Mouse (Mus musculus) embryonic facial prominence, embryonic 14.5 days (tissue): ENCODE measurements at regions not wholly inside any gene's neighbourhood (a gene's known extent, or its start where the extent isn't known, plus 50 kb on each side); places are given as distances from the start of the nearest gene placed in this dataset.
"Not testable (repeated sequence)": the region's sequence is repeated elsewhere in the genome, so short reads cannot be mapped to it uniquely, and the experiment has no call there.

Source experiments
- ATAC-seq: fragments of 200-750 bp; cut with Nextera tagmentation; 2 replicates; pipeline ENCODE4 v1.8.0; 2017; ENCODE audit warnings: low read depth, moderate number of reproducible peaks, moderate TSS enrichment
- DNase-seq: peaks from one replicate; pipeline ENCODE4 v3.0.0-alpha.2; 2015; ENCODE audit warnings: low spot score
- H3K27ac ChIP-seq: fragments of 300-500 bp; sonication (generic); replicated peaks from 2 replicates; pipeline ENCODE4 v1.5.1; 2014; ENCODE audit warnings: low read depth, mild to moderate bottlenecking, low read length, moderate library complexity
- H3K27me3 ChIP-seq: fragments of 300-500 bp; sonication (generic); replicated peaks from 2 replicates; pipeline ENCODE4 v1.6.1; 2014; ENCODE audit warnings: low read length; ENCODE audit not compliant: control insufficient read depth, insufficient read depth
- H3K36me3 ChIP-seq: fragments of 300-500 bp; sonication (generic); 2 replicates; pipeline ENCODE4 v1.6.1; 2014; ENCODE audit warnings: low read length, mixed read lengths; ENCODE audit not compliant: control insufficient read depth, insufficient read depth
- H3K4me1 ChIP-seq: fragments of 300-500 bp; sonication (generic); 2 replicates; pipeline ENCODE4 v1.6.1; 2014; ENCODE audit warnings: antibody characterized with exemption, low read length; ENCODE audit not compliant: control insufficient read depth, insufficient read depth
- H3K4me2 ChIP-seq: fragments of 300-500 bp; sonication (generic); 2 replicates; pipeline ENCODE4 v1.6.1; 2014; ENCODE audit warnings: low read depth, mild to moderate bottlenecking, low read length, moderate library complexity, mixed read lengths
- H3K4me3 ChIP-seq: fragments of 300-500 bp; sonication (generic); 2 replicates; pipeline ENCODE4 v1.5.1; 2014; ENCODE audit warnings: low read depth, mild to moderate bottlenecking, low read length
- H3K9ac ChIP-seq: fragments of 300-500 bp; sonication (generic); 2 replicates; pipeline ENCODE4 v1.6.1; 2014; ENCODE audit warnings: low read depth, mild to moderate bottlenecking, low read length, moderate library complexity, mixed read lengths
- H3K9me3 ChIP-seq: fragments of 300-500 bp; sonication (generic); 2 replicates; pipeline ENCODE4 v1.6.1; 2016; ENCODE audit warnings: low read length; ENCODE audit not compliant: control insufficient read depth
- WGBS: fragments of 180-500 bp; shearing (Covaris S2); extraction: QIAGEN DNeasy Blood & Tissue Kit; methylation state at CpG from one replicate; pipeline ENCODE4 v1.1.7; 2014; 5-methylcytosine and 5-hydroxymethylcytosine counted together

- ATAC-seq = not testable (repeated sequence)
Observed at GRCm38 (mm10) chr9:115459075-115459474, 148.9 kb upstream of the Stt3b start.

GRCm38 (mm10) chr9:115465326-115465725, 155.1 kb upstream of the Stt3b start:
- Histone ChIP-seq H3K27me3 (no peaks in the 10 kb centered on the region), H3K4me3 (no peak overlapping the region), H3K4me2 (no peak overlapping the region), H3K4me1 (no peaks in the 10 kb centered on the region), H3K36me3 (no peaks in the 10 kb centered on the region), H3K27ac (no peak overlapping the region), H3K9ac (no peak overlapping the region), H3K9me3 (0 out of 2 replicates have a peak, but pooled peaks cover 5% of the 10 kb centered on the region)
- ATAC-seq = no peak
- 88% methylated on average over 10 of the region's 10 CpGs for WGBS
- no peak for DNase-seq

More at GRCm38 (mm10) chr9:115459075-115459474, 148.9 kb upstream of the Stt3b start:
- H3K4me3 ChIP-seq, DNase-seq, H3K27me3 ChIP-seq, H3K4me2 ChIP-seq, H3K27ac ChIP-seq, H3K4me1 ChIP-seq, H3K9ac ChIP-seq, H3K36me3 ChIP-seq, H3K9me3 ChIP-seq: not testable (repeated sequence)
- WGBS = 95% methylated on average over 6 of the region's 6 CpGs

- Histone ChIP-seq H3K4me2 (no peak overlapping the region), H3K9me3 (0 out of 2 replicates have a peak, but pooled peaks cover 5% of the 10 kb centered on the region), H3K36me3 (no peaks in the 10 kb centered on the region), H3K4me1 (no peaks in the 10 kb centered on the region), H3K4me3 (no peak overlapping the region), H3K27ac (no peak overlapping the region), H3K27me3 (no peaks in the 10 kb centered on the region), H3K9ac (no peak overlapping the region)
- no peak for ATAC-seq
- 93% methylated on average over 2 of the region's 2 CpGs for WGBS
- no peak for DNase-seq
Observed at GRCm38 (mm10) chr9:115468641-115469040, 158.4 kb upstream of the Stt3b start.

GRCm38 (mm10) chr9:115471582-115471981, 161.4 kb upstream of the Stt3b start:
- Histone ChIP-seq H3K27ac (no peak overlapping the region), H3K27me3 (no peaks in the 10 kb centered on the region), H3K9me3 (0 out of 2 replicates have a peak, but pooled peaks cover 5% of the 10 kb centered on the region), H3K4me1 (no peaks in the 10 kb centered on the region), H3K4me3 (no peak overlapping the region), H3K36me3 (no peaks in the 10 kb centered on the region), H3K9ac (no peak overlapping the region), H3K4me2 (no peak overlapping the region)
- no peak for DNase-seq
- WGBS = 80% methylated on average over 6 of the region's 6 CpGs
- ATAC-seq = no peak

GRCm38 (mm10) chr9:115473037-115473436, 162.8 kb upstream of the Stt3b start:
- no peak overlapping the region for H3K27ac ChIP-seq
- H3K4me1 ChIP-seq = no peaks in the 10 kb centered on the region
- H3K27me3 ChIP-seq = no peaks in the 10 kb centered on the region
- no peaks in the 10 kb centered on the region for H3K36me3 ChIP-seq
- H3K4me2 ChIP-seq = no peak overlapping the region
- 0 out of 2 replicates have a peak, but pooled peaks cover 5% of the 10 kb centered on the region for H3K9me3 ChIP-seq
- no peak overlapping the region for H3K4me3 ChIP-seq
- ATAC-seq (no peak), DNase-seq (no peak)
- WGBS = 91% methylated on average over 3 of the region's 3 CpGs
- H3K9ac ChIP-seq = no peak overlapping the region

- no peak for ATAC-seq
- Histone ChIP-seq H3K4me2 (no peak overlapping the region), H3K9ac (no peak overlapping the region)
Observed at GRCm38 (mm10) chr9:115473847-115474246, 163.6 kb upstream of the Stt3b start.

GRCm38 (mm10) chr9:115474342-115474741, 164.1 kb upstream of the Stt3b start:
- no peaks in the 10 kb centered on the region for H3K4me1 ChIP-seq
- WGBS = 86% methylated on average over 8 of the region's 8 CpGs
- no peak overlapping the region for H3K27ac ChIP-seq
- no peaks in the 10 kb centered on the region for H3K27me3 ChIP-seq
- H3K4me2 ChIP-seq = no peak overlapping the region
- 0 out of 2 replicates have a peak, but pooled peaks cover 5% of the 10 kb centered on the region for H3K9me3 ChIP-seq
- no peak overlapping the region for H3K4me3 ChIP-seq
- ATAC-seq (no peak), DNase-seq (no peak)
- no peak overlapping the region for H3K9ac ChIP-seq
- H3K36me3 ChIP-seq = no peaks in the 10 kb centered on the region

More at GRCm38 (mm10) chr9:115473847-115474246, 163.6 kb upstream of the Stt3b start:
- H3K4me3 ChIP-seq = no peak overlapping the region
- DNase-seq = no peak
- H3K9me3 ChIP-seq = 0 out of 2 replicates have a peak, but pooled peaks cover 5% of the 10 kb centered on the region
- 89% methylated on average over 5 of the region's 5 CpGs for WGBS
- H3K27me3 ChIP-seq = no peaks in the 10 kb centered on the region
- H3K36me3 ChIP-seq = no peaks in the 10 kb centered on the region
- no peak overlapping the region for H3K27ac ChIP-seq
- no peaks in the 10 kb centered on the region for H3K4me1 ChIP-seq

- ATAC-seq (no peak), DNase-seq (no peak)
- 77% methylated on average over 17 of the region's 17 CpGs for WGBS
- Histone ChIP-seq H3K9me3 (no peaks in the 10 kb centered on the region), H3K4me2 (no peak overlapping the region), H3K27ac (no peak overlapping the region), H3K27me3 (no peaks in the 10 kb centered on the region), H3K4me3 (no peak overlapping the region), H3K4me1 (no peaks in the 10 kb centered on the region), H3K36me3 (no peaks in the 10 kb centered on the region), H3K9ac (no peak overlapping the region)
Observed at GRCm38 (mm10) chr9:115476205-115476604, 166.0 kb upstream of the Stt3b start.

GRCm38 (mm10) chr9:115477556-115478220, 167.5 kb upstream of the Stt3b start:
- Histone ChIP-seq H3K4me3 (no peak overlapping the region), H3K36me3 (no peaks in the 10 kb centered on the region), H3K9me3 (no peaks in the 10 kb centered on the region), H3K4me1 (no peaks in the 10 kb centered on the region), H3K9ac (no peak overlapping the region), H3K27ac (no peak overlapping the region), H3K27me3 (no peaks in the 10 kb centered on the region), H3K4me2 (no peak overlapping the region)
- ATAC-seq (no peak), DNase-seq (no peak)
- 88% methylated on average over 6 of the region's 6 CpGs for WGBS
